Mouse (Mus musculus) heart, postnatal 0 days (tissue): Measurements from ENCODE around the gene Gnat1. TPM values are rescaled to one million over a fixed set of nuclear protein-coding genes. Genes with fewer than 3 reads are reported as not detected.

Source experiments
- ATAC-seq: fragments of 200-750 bp; cut with Nextera tagmentation; 2 replicates; pipeline ENCODE4 v1.8.0; 2017; ENCODE audit warnings: low read depth, moderate number of reproducible peaks, moderate library complexity; ENCODE audit not compliant: insufficient read depth
- DNase-seq: peaks from one replicate; pipeline ENCODE4 v3.0.0-alpha.2; 2016; ENCODE audit warnings: low spot score
- H3K27ac ChIP-seq: fragments of 300-500 bp; sonication (generic); 2 replicates; pipeline ENCODE4 v1.5.1; 2014; ENCODE audit warnings: low read depth, mild to moderate bottlenecking
- H3K27me3 ChIP-seq: fragments of 300-500 bp; sonication (generic); 2 replicates; pipeline ENCODE4 v1.6.1; 2014; ENCODE audit warnings: low read length, mixed read lengths; ENCODE audit not compliant: control insufficient read depth, insufficient read depth
- H3K36me3 ChIP-seq: fragments of 300-500 bp; sonication (generic); replicated peaks from 2 replicates; pipeline ENCODE4 v1.6.1; 2014; ENCODE audit warnings: low read length, mixed read lengths; ENCODE audit not compliant: control insufficient read depth, insufficient read depth
- H3K4me1 ChIP-seq: fragments of 300-500 bp; sonication (generic); 2 replicates; pipeline ENCODE4 v1.6.1; 2014; ENCODE audit warnings: antibody characterized with exemption; ENCODE audit not compliant: control insufficient read depth, insufficient read depth
- H3K4me2 ChIP-seq: fragments of 300-500 bp; sonication (generic); 2 replicates; pipeline ENCODE4 v1.6.1; 2014; ENCODE audit warnings: low read depth, mild to moderate bottlenecking, low read length, moderate library complexity
- H3K4me3 ChIP-seq: fragments of 300-500 bp; sonication (generic); 2 replicates; pipeline ENCODE4 v1.5.1; 2014; ENCODE audit warnings: low read depth, low read length
- H3K9ac ChIP-seq: fragments of 300-500 bp; sonication (generic); replicated peaks from 2 replicates; pipeline ENCODE4 v1.6.1; 2014; ENCODE audit warnings: low read depth, low read length, mixed read lengths
- H3K9me3 ChIP-seq: fragments of 300-500 bp; sonication (generic); replicated peaks from 2 replicates; pipeline ENCODE4 v1.6.1; 2016; ENCODE audit warnings: low read length; ENCODE audit not compliant: control insufficient read depth
- CTCF ChIP-seq: IDR thresholded peaks from 2 replicates; pipeline ENCODE4 v1.5.1; 2016; ENCODE audit warnings: antibody characterized with exemption, control low read depth, low read depth
- EP300 ChIP-seq: IDR thresholded peaks from 2 replicates; pipeline ENCODE4 v1.6.1; 2016; ENCODE audit warnings: antibody characterized with exemption, low read depth
- WGBS: fragments of 180-500 bp; shearing (Covaris S2); extraction: QIAGEN DNeasy Blood & Tissue Kit; methylation state at CpG from one replicate; pipeline ENCODE4 v1.1.7; 2014; 5-methylcytosine and 5-hydroxymethylcytosine counted together
- polyA plus RNA-seq: library from polyadenylated mRNA; unstranded; fragments of >200 nt; fragmentation: Nextera tagmentation; extraction: Ambion mirVana; gene quantifications from 2 replicates; pipeline ENCODE4 v1.2.1, GENCODE M21; 2015
- total RNA-seq: library from RNA; depleted of rRNA; stranded (reverse); fragments of >200 nt; gene quantifications from 2 replicates; pipeline ENCODE4 v1.2.3, GENCODE M21; 2014; ENCODE audit warnings: low replicate concordance

Gnat1 gene
- total and polyA plus RNA-seq, 2 experiments from 2014 or later = 0.25 TPM; not detected in 1

DNA sequence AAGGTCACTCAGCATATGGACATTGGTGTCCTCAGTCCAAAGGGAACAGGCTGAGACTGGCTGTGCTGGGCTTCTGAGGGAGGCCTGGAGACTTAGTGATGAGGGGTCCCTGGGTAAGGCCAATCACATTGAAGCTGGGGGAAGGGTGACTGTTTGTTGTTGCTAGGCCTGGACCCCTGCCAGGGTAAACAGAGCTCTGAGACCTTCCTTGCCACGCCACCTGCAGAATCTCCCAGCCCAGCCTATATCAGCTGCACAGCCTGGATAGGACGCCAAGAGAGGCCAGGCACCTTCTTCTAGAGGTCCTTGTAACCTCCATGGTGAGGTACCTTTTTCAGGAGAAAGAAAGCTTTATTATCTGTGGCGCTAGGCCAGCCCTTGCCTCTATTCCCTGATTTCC, 10.6 kb downstream of the Gnat1 start:
- ATAC-seq = no peak
- Histone ChIP-seq H3K4me2 (no peak overlapping the region), H3K36me3 (no peaks in the 10 kb centered on the region), H3K27me3 (peaks cover 16% of the 10 kb centered on the region; the same call in 1 of the 2 replicates), H3K4me1 (peaks cover 21% of the 10 kb centered on the region), H3K9me3 (no peaks in the 10 kb centered on the region), H3K4me3 (no peak overlapping the region), H3K27ac (no peak overlapping the region), H3K9ac (no peak overlapping the region)
- DNase-seq = no peak
- TF ChIP-seq CTCF (no peak), EP300 (no peak)
- WGBS = 66% methylated on average over 3 of the region's 3 CpGs

DNA sequence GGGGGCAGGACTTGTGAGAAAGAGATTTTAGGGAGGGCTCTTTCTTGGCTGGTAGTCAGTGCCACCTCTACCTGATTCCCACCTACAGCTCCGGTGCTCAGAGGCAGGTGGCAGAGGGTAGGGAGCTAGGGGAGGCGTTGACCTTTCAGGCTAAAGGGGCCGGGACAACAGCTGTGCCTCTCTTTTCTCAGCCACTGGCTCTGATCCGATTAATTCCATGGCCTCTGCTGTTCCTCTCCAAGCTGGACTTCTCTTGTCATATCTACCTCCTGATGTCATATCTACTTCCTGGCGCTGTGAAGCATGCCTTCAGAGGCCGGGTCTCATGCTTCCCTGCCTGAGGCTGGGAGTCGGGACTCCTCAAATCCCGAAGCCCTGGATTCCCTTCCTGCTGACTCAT, 11.5 kb downstream of the Gnat1 start:
- H3K27me3 ChIP-seq = peaks cover 16% of the 10 kb centered on the region; the same call in 1 of the 2 replicates
- H3K27ac ChIP-seq = no peak overlapping the region
- 38% methylated on average over 8 of the region's 8 CpGs for WGBS
- DNase-seq (no peak), ATAC-seq (no peak)
- H3K4me1 ChIP-seq = peaks cover 21% of the 10 kb centered on the region
- no peak for TF ChIP-seq CTCF
- no peak for TF ChIP-seq EP300
- H3K36me3 ChIP-seq = no peaks in the 10 kb centered on the region
- H3K4me3 ChIP-seq = no peak overlapping the region
- H3K9me3 ChIP-seq = no peaks in the 10 kb centered on the region
- H3K9ac ChIP-seq = 0 out of 2 replicates have a peak overlapping the region, but pooled peaks have one; percentile 41
- H3K4me2 ChIP-seq = peak overlapping the region; percentile 86; the same call in 1 of the 2 replicates

DNA sequence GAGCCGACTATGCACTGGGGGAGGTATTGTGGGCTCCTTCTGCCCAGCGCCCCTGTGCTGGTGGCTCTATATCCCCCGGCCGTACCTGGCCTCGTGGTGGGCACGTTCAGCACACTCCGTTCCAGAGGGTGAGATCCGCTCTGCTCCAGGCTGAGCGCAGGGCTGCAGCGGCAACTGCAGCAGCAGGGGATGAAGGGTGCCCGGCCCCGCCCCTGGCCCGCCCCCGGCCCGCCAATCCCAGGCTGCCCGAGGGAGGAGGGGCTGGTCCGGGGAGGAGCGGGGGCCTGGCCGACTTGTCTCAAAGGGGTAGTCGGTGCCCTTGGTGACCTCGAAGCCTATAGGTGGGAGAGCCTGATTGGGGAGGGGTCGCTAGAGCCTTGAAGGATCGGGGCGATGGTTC, 12.3 kb downstream of the Gnat1 start:
- Histone ChIP-seq H3K9me3 (no peaks in the 10 kb centered on the region), H3K27ac (no peak overlapping the region), H3K27me3 (peaks cover 16% of the 10 kb centered on the region; the same call in 1 of the 2 replicates), H3K9ac (peak overlapping the region; percentile 41), H3K4me2 (peak overlapping the region; percentile 86), H3K4me3 (peak overlapping the region; percentile 42), H3K4me1 (peaks cover 21% of the 10 kb centered on the region), H3K36me3 (no peaks in the 10 kb centered on the region)
- 1% methylated on average over 24 of the region's 24 CpGs for WGBS
- TF ChIP-seq EP300 = no peak
- TF ChIP-seq CTCF = no peak
- ATAC-seq (peak; percentile 86), DNase-seq (peak; percentile 63)

DNA sequence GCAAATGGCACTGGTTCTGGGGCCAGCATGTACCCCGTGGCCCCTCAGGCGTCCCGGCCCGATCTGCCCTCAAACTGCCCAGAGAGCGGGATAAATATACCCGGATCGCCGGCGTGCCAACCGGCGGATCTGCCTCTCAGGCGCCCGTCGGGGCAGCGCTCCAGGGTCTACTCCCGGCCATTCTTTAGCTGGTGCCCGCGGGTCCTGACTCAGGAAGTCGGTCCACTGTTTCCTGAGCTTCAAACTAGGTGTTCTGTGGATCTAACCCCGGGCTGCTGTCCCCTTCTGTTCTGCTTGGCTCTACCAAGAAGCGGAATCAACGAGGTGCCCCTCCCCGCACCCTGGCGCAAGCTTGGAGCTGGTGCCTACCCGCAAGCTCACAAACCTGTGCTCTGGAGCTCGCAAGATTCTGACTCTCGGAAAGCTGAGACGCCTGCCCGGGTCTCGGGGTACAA, 12.7 kb downstream of the Gnat1 start:
- ATAC-seq (peak; percentile 21), DNase-seq (peak; percentile 24)
- H3K9ac ChIP-seq = peak overlapping the region; percentile 41
- peaks cover 16% of the 10 kb centered on the region; the same call in 1 of the 2 replicates for H3K27me3 ChIP-seq
- H3K4me1 ChIP-seq = peaks cover 21% of the 10 kb centered on the region
- peak overlapping the region; percentile 86 for H3K4me2 ChIP-seq
- TF ChIP-seq CTCF = no peak
- TF ChIP-seq EP300 = no peak
- H3K36me3 ChIP-seq = no peaks in the 10 kb centered on the region
- H3K27ac ChIP-seq = no peak overlapping the region
- WGBS = 1% methylated on average over 30 of the region's 30 CpGs
- H3K9me3 ChIP-seq = no peaks in the 10 kb centered on the region
- H3K4me3 ChIP-seq = peak overlapping the region; percentile 42

DNA sequence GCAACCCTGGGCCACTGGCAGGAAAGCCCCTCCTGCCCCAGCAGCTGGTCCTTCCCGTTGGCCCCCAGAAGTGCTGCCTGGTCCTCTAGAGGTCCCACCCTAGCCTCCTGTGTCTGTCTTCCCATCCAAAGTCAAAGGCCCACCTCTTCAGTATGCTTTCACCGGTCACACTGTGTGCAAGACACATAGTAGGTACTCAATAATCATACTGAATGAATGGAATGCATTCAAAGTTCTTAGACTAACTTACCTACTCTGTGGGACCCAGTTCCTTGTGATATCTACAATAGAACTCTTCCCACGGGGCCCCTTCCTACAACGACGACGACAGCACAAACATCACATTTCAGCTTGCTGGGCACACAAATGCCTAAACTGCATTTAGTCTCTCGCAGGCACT, 14.2 kb downstream of the Gnat1 start:
- Histone ChIP-seq H3K4me2 (no peak overlapping the region), H3K36me3 (no peaks in the 10 kb centered on the region), H3K4me3 (no peak overlapping the region), H3K27me3 (peaks cover 16% of the 10 kb centered on the region; the same call in 1 of the 2 replicates), H3K27ac (no peak overlapping the region), H3K9ac (no peak overlapping the region), H3K4me1 (peaks cover 21% of the 10 kb centered on the region), H3K9me3 (no peaks in the 10 kb centered on the region)
- WGBS = 85% methylated on average over 7 of the region's 7 CpGs
- DNase-seq = no peak
- TF ChIP-seq EP300 = no peak
- no peak for TF ChIP-seq CTCF
- no peak for ATAC-seq

DNA sequence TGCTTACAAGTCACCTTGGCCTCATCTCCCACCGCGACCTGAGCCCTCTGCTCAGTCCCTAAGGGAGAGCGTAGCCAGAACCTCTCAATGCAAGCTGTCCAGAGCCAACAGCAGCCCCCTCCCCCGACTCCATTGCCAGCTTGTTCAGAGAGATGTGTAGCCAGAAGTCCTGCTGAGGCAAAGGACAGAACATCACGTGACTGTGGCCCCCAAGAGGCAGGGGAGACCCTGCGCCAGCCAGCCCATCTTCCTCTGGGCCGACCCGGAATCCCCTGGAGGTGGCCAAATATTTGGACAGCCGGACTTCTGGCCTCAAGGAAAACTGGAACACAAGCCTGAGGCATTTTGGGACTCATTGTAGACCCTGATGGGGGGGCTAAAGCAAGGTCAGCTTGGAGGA, 16.0 kb downstream of the Gnat1 start:
- no peak overlapping the region for H3K27ac ChIP-seq
- H3K9me3 ChIP-seq = no peaks in the 10 kb centered on the region
- no peak for DNase-seq
- H3K4me2 ChIP-seq = no peak overlapping the region
- no peak for ATAC-seq
- H3K27me3 ChIP-seq = peaks cover 16% of the 10 kb centered on the region; the same call in 1 of the 2 replicates
- no peak for TF ChIP-seq EP300
- no peak for TF ChIP-seq CTCF
- no peaks in the 10 kb centered on the region for H3K36me3 ChIP-seq
- WGBS = 71% methylated on average over 9 of the region's 9 CpGs
- H3K9ac ChIP-seq = no peak overlapping the region
- peaks cover 21% of the 10 kb centered on the region for H3K4me1 ChIP-seq
- no peak overlapping the region for H3K4me3 ChIP-seq
